Mouse (Mus musculus) bone marrow, adult 2 months (tissue): ENCODE measurements at regions not wholly inside any gene's neighbourhood (a gene's known extent, or its start where the extent isn't known, plus 50 kb on each side); places are given as distances from the start of the nearest gene placed in this dataset.

Source experiments
- H3K27ac ChIP-seq: fragments of 200-500 bp; 2 replicates; pipeline ENCODE4 v1.5.1; 2012; ENCODE audit warnings: low read depth, mild to moderate bottlenecking, control low read depth, inconsistent platforms, low read length; ENCODE audit not compliant: control insufficient read depth, poor library complexity, insufficient read depth
- H3K4me1 ChIP-seq: fragments of 200-500 bp; 2 replicates; pipeline ENCODE4 v1.6.1; 2011; ENCODE audit warnings: low read length; ENCODE audit not compliant: control insufficient read depth, insufficient read depth
- H3K4me3 ChIP-seq: fragments of 200-500 bp; replicated peaks from 2 replicates; pipeline ENCODE3; 2011; ENCODE audit warnings: mild to moderate bottlenecking, low read depth, low read length, control low read depth; ENCODE audit not compliant: control insufficient read depth
- CTCF ChIP-seq: fragments of 200-500 bp; IDR thresholded peaks from 2 replicates; pipeline ENCODE4 v1.5.1; 2011; ENCODE audit warnings: low read length, control low read depth; ENCODE audit not compliant: control insufficient read depth, insufficient read depth
- POLR2A ChIP-seq: fragments of 200-500 bp; IDR thresholded peaks from 2 replicates; pipeline ENCODE4 v1.6.1; 2011; ENCODE audit warnings: low read depth, mild to moderate bottlenecking, control low read depth, low read length, borderline replicate concordance; ENCODE audit not compliant: control insufficient read depth
- WGBS: fragments of 180-500 bp; shearing (Covaris S2); methylation state at CpG from one replicate; pipeline ENCODE4 v1.1.7; 2018; 5-methylcytosine and 5-hydroxymethylcytosine counted together

GRCm38 (mm10) chr14:98937933-98938332 lies 56.2 kb downstream of the Rpl36a-ps1 start:
- Histone ChIP-seq H3K4me1 (no peaks in the 10 kb centered on the region), H3K27ac (no peak overlapping the region), H3K4me3 (no peak overlapping the region)
- 24% methylated on average over 1 of the region's 1 CpGs for WGBS
- TF ChIP-seq POLR2A (no peak), CTCF (no peak)

DNA sequence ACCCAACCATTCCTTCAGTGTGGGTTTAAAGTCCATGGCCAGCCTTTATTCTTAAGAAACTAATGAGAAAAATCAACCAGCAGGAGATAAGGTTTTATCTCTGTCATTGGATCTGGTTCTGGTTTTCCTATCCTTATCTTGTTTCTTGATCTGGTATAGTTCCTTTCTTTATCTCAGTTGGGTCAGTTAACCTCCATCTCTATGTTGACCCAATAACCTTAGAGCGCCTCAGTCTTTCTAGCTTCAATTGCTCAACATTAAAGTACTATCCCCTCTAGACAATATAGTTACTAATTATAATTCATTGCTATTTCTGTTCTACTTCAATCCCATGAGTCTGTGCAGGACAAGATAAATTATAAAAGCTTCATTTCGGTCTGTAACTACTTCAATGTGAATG lies 56.7 kb downstream of the Rpl36a-ps1 start:
- no peaks in the 10 kb centered on the region for H3K4me1 ChIP-seq
- WGBS, result 69% methylated on average over 2 of the region's 2 CpGs
- TF ChIP-seq CTCF (no peak), POLR2A (no peak)
- H3K4me3 ChIP-seq, result no peak overlapping the region
- no peak overlapping the region for H3K27ac ChIP-seq

GRCm38 (mm10) chr14:98933371-98933916 lies 60.7 kb downstream of the Rpl36a-ps1 start:
- H3K27ac ChIP-seq, result no peak overlapping the region
- H3K4me1 ChIP-seq, result no peaks in the 10 kb centered on the region
- no peak for TF ChIP-seq POLR2A
- no peak for TF ChIP-seq CTCF
- 35% methylated on average over 3 of the region's 3 CpGs for WGBS
- no peak overlapping the region for H3K4me3 ChIP-seq

- TF ChIP-seq POLR2A (no peak), CTCF (no peak)
- 37% methylated on average over 2 of the region's 2 CpGs for WGBS
- H3K4me1 ChIP-seq, result no peaks in the 10 kb centered on the region
- H3K4me3 ChIP-seq, result no peak overlapping the region
- H3K27ac ChIP-seq, result no peak overlapping the region
Observed at GRCm38 (mm10) chr14:98929276-98929675, 64.8 kb downstream of the Rpl36a-ps1 start.

- H3K4me3 ChIP-seq, result no peak overlapping the region
- no peak overlapping the region for H3K27ac ChIP-seq
- no peaks in the 10 kb centered on the region; the same call in 1 of the 2 replicates for H3K4me1 ChIP-seq
- TF ChIP-seq POLR2A, result no peak
- TF ChIP-seq CTCF, result no peak
- WGBS, result 83% methylated on average over 5 of the region's 5 CpGs
Observed at GRCm38 (mm10) chr14:98908234-98908633, 85.9 kb downstream of the Rpl36a-ps1 start.

- TF ChIP-seq POLR2A (no peak), CTCF (no peak)
- Histone ChIP-seq H3K27ac (no peak overlapping the region), H3K4me1 (no peaks in the 10 kb centered on the region), H3K4me3 (no peak overlapping the region)
- WGBS, result 80% methylated on average over 4 of the region's 4 CpGs
Observed at GRCm38 (mm10) chr14:98898876-98899275, 95.2 kb downstream of the Rpl36a-ps1 start.

- H3K27ac ChIP-seq, result no peak overlapping the region
- no peaks in the 10 kb centered on the region for H3K4me1 ChIP-seq
- H3K4me3 ChIP-seq, result no peak overlapping the region
- no peak for TF ChIP-seq POLR2A
- TF ChIP-seq CTCF, result no peak
- WGBS, result 47% methylated on average over 1 of the region's 1 CpGs
Observed at GRCm38 (mm10) chr14:98897390-98897789, 96.7 kb downstream of the Rpl36a-ps1 start.

GRCm38 (mm10) chr14:98895933-98896332 lies 98.2 kb downstream of the Rpl36a-ps1 start:
- Histone ChIP-seq H3K4me3 (no peak overlapping the region), H3K27ac (no peak overlapping the region), H3K4me1 (no peaks in the 10 kb centered on the region)
- WGBS, result 85% methylated on average over 1 of the region's 1 CpGs
- TF ChIP-seq CTCF (no peak), POLR2A (no peak)

- H3K4me1 ChIP-seq, result no peaks in the 10 kb centered on the region
- no peak overlapping the region for H3K27ac ChIP-seq
- WGBS, result 82% methylated on average over 3 of the region's 3 CpGs
- H3K4me3 ChIP-seq, result no peak overlapping the region
- no peak for TF ChIP-seq POLR2A
- no peak for TF ChIP-seq CTCF
Observed at GRCm38 (mm10) chr14:98892670-98893069, 101.4 kb downstream of the Rpl36a-ps1 start.
